Mouse (Mus musculus): Measurements from ENCODE around the gene Fnip2. TPM values are rescaled to one million over a fixed set of nuclear protein-coding genes. Genes with fewer than 3 reads are reported as not detected.

The Fnip2 gene
- polyA plus RNA-seq, 1 experiment from 2014 or later = 4.7 TPM

DNA sequence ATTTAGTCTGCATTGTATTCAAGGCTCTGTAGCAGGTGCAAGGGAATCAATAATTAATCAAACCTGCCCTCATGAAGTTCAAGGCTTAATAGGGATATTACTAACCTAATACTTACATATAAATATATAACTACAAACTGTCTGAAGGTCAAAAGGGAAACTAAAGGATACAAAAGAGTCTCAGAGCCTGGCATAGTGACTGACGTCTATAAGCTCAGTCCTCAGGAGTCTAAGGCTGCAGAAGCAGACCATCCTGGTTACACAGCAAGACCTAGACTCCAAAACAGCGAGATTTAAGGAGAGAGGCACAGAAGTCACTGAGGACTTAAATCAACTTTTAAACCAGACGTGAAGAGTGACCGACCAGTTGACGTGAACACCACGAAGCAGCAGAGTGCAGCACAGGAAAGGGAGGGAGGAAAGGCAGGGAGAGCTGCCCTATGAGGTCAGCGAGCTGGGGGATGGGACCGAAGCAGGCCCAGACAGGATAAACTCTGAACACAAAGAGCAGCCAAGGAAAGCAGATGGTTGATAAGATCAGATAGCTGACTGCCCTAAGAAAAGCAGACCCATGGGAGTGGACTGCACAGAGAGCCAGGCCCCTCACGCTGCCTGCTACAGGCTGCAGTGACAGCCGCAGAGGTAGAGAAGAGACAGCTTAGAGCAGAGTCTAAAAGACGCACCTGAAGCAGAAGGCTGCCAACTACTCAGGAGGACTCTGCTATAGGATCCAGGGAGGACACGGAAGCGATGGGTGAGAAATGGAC, 48.7 kb downstream of the Fnip2 start:
- ATAC-seq (ENCODE audit: insufficient number of reproducible peaks, insufficient read depth, low FRiP score, low TSS enrichment, low read depth) = no peak
- H3K9ac ChIP-seq = peak overlapping the region; percentile 54
- WGBS = 30% methylated on average over 13 of the region's 13 CpGs

DNA sequence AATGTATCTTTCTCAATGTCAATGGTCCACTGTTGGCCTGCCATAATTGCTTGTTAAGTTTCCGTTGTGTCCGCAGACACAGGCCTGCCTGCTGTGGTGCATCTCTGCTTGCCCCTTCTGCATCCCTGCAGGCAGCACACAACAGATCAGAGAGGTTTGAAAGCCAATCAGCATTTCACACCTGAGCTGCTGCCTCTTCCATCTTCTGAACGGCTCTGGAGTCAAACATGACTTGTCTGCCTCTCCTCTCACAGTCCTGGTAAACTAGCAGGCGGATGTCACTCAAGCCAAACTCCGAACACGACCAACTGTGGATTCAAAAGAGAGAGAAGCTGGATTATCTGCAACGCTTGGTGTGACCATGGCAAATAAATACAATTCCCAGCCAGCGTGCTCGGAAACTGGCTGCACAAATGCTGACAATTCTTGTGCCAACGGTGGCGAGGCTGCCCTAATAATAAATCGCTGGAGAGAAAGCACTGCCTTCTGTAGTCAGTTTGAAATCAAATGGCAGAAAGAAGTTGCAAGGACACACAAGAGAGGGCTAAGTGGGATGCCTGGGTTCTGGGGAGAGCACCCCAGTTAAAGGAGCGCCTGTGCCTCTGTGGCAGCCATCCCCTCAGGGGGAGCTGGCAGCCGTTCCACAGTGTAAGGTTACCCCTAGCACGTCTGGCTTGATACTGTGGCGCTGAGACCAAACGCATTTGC, 49.6 kb downstream of the Fnip2 start:
- Histone ChIP-seq H3K4me3 (no peak overlapping the region), H3K36me3 (peaks cover 3% of the 10 kb centered on the region; the same call in 1 of the 2 replicates), H3K27me3 (no peaks in the 10 kb centered on the region), H3K4me2 (no peak overlapping the region), H3K9ac (no peak overlapping the region), H3K9me3 (no peaks in the 10 kb centered on the region), H3K4me1 (peaks cover 22% of the 10 kb centered on the region), H3K27ac (no peak overlapping the region)
- WGBS = 57% methylated on average over 17 of the region's 17 CpGs
- no peak for ATAC-seq (ENCODE audit: insufficient number of reproducible peaks, insufficient read depth, low FRiP score, low TSS enrichment, low read depth)

More for the DNA sequence above, 48.7 kb downstream of the Fnip2 start:
- no peak overlapping the region for H3K27ac ChIP-seq
- no peaks in the 10 kb centered on the region for H3K27me3 ChIP-seq
- H3K9me3 ChIP-seq = no peaks in the 10 kb centered on the region
- H3K4me3 ChIP-seq = no peak overlapping the region
- H3K4me2 ChIP-seq = no peak overlapping the region
- H3K36me3 ChIP-seq = peaks cover 3% of the 10 kb centered on the region; the same call in 1 of the 2 replicates
- H3K4me1 ChIP-seq = peaks cover 22% of the 10 kb centered on the region

DNA sequence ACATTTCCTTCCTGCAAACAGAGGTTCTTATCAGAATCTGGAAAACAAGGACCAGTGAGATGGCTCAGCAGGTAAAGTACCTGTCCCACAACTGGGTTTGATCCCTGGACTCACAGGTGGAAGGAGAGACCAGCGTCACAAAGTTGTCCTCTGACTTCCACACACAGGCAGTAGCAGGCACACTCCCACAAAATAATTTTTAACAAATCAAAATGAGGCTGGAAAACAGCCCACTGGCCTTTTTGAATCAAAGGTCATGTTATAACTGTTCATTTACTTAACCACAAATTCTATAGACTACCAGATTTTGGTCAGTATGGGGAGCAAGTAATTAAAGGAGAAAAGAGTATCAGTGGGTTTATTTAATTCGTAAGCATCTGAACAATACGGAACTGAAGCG, 50.6 kb downstream of the Fnip2 start:
- no peak overlapping the region for H3K4me2 ChIP-seq
- H3K4me3 ChIP-seq = no peak overlapping the region
- no peak overlapping the region for H3K9ac ChIP-seq
- 91% methylated on average over 4 of the region's 4 CpGs for WGBS
- no peaks in the 10 kb centered on the region for H3K27me3 ChIP-seq
- peaks cover 22% of the 10 kb centered on the region for H3K4me1 ChIP-seq
- no peak for ATAC-seq (ENCODE audit: insufficient number of reproducible peaks, insufficient read depth, low FRiP score, low TSS enrichment, low read depth)
- H3K36me3 ChIP-seq = peaks cover 3% of the 10 kb centered on the region; the same call in 1 of the 2 replicates
- no peaks in the 10 kb centered on the region for H3K9me3 ChIP-seq
- no peak overlapping the region for H3K27ac ChIP-seq

DNA sequence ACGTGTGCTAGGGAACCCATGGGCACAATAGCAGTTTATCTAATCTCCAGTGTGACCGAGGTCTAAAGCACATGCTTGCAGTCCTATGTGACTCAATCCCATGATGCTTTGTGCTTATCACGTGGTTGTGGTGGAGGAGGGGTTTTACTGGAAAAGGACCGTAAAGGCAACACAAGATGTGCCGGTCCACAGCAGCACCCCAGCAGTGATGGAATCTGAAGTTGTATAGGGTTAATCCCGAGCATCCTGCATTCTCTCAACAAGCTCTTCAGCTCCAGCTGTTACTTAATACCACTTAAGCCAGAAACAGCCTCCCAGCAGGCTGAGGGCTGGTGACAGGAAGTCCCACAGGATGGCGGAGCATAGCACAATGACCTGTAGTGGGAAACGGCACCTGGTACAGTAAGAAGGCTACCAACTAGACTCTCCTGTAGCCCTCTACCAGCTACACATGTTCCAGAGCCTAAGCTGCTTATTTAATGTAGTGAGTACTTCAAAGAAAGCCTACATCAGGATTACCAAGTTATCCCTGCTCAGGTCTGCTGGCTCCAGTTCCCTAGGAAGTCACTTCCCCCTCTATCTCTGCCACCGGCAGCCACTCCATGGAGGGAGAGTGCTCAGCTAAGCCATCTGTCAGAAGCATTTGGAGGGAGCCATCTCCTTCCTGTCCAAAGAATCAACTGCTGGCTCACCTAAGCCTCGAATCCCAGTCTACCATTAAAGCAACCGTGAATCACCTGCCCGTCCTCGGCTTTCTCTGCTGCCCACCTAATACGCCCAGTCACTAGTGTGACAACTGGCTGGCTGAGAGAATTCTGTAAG, 51.3 kb downstream of the Fnip2 start:
- WGBS = 65% methylated on average over 14 of the region's 14 CpGs
- H3K9me3 ChIP-seq = no peaks in the 10 kb centered on the region
- 0 out of 2 replicates have a peak, but pooled peaks have one; percentile 23 for ATAC-seq (ENCODE audit: insufficient number of reproducible peaks, insufficient read depth, low FRiP score, low TSS enrichment, low read depth)
- no peak overlapping the region for H3K9ac ChIP-seq
- no peak overlapping the region for H3K4me2 ChIP-seq
- peaks cover 3% of the 10 kb centered on the region; the same call in 1 of the 2 replicates for H3K36me3 ChIP-seq
- peaks cover 22% of the 10 kb centered on the region for H3K4me1 ChIP-seq
- no peak overlapping the region for H3K27ac ChIP-seq
- no peak overlapping the region for H3K4me3 ChIP-seq
- no peaks in the 10 kb centered on the region for H3K27me3 ChIP-seq

DNA sequence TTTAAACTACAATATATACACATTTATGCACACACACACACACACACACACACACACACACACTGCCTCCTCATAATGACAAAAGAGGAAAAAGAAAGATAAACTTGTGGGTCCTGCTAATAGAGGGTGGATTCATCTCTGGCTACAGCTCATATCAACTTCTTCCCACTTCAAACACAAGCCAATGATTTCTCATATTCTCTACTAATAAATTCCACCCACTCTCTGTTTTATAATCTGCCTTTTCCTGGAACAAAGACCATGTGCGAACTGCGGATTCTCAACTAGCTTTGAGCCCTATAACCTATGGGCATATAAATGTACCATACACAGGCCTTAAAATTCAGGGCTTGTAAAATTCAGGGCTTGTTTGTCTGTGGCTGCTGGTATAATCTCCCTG, 53.3 kb downstream of the Fnip2 start:
- ATAC-seq (ENCODE audit: insufficient number of reproducible peaks, insufficient read depth, low FRiP score, low TSS enrichment, low read depth) = no peak
- Histone ChIP-seq H3K4me3 (no peak overlapping the region), H3K9ac (no peak overlapping the region), H3K27me3 (no peaks in the 10 kb centered on the region), H3K4me1 (peaks cover 14% of the 10 kb centered on the region), H3K27ac (no peak overlapping the region), H3K9me3 (no peaks in the 10 kb centered on the region), H3K36me3 (peaks cover 3% of the 10 kb centered on the region; the same call in 1 of the 2 replicates), H3K4me2 (no peak overlapping the region)
- 80% methylated on average over 2 of the region's 2 CpGs for WGBS

DNA sequence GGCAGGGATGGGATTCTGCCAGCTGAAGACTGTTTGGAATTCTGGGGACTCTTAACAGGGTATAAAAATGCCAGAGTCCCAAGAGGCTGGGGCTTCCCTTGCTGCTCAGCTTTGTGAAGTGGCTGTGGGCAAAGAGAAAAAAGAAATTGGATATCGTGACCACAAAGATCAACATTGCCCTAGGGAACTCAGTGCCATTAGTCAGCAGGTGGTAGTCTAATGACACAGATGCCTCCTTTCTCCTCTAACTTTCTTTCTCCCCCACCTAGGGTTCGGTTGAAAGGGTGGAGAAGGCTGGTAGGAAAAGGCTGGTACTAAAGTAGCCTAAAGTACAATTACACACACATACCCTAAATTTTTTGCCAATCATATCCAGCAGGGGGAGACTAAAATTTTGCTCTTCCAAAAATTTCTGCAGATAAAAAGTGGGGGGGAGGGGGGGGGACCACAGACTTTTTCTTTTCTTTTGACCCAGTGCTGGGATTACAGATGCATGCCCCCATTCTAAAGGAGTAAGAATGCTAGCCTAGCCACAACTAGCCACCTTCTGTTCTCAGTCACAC, 66.3 kb downstream of the Fnip2 start:
- 87% methylated on average over 2 of the region's 2 CpGs for WGBS
- H3K9me3 ChIP-seq = no peaks in the 10 kb centered on the region
- no peaks in the 10 kb centered on the region for H3K27me3 ChIP-seq
- H3K4me3 ChIP-seq = no peak overlapping the region
- H3K9ac ChIP-seq = no peak overlapping the region
- no peak for ATAC-seq (ENCODE audit: insufficient number of reproducible peaks, insufficient read depth, low FRiP score, low TSS enrichment, low read depth)
- H3K27ac ChIP-seq = no peak overlapping the region
- no peak overlapping the region for H3K4me2 ChIP-seq
- H3K36me3 ChIP-seq = peaks cover 33% of the 10 kb centered on the region
- no peaks in the 10 kb centered on the region for H3K4me1 ChIP-seq

DNA sequence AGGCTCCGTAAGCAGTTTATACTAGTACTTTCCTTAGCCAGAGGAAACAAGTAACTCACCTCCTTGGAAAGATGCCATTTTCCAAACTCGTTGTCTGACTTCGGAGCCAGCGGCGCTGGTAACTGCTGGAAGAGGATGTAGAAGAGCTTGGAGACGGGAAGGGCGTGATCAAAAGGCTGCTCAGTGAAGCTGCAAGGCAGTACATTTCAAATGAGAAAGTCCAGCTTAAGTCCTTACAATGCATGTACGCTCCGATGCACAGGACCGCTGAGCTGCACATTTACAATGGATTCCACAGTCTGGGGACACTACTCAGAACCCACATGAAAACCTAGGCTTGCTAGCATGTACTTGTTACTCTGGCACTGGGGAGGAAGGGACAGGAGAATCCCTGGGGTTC, 67.3 kb downstream of the Fnip2 start:
- WGBS = 88% methylated on average over 10 of the region's 10 CpGs

DNA sequence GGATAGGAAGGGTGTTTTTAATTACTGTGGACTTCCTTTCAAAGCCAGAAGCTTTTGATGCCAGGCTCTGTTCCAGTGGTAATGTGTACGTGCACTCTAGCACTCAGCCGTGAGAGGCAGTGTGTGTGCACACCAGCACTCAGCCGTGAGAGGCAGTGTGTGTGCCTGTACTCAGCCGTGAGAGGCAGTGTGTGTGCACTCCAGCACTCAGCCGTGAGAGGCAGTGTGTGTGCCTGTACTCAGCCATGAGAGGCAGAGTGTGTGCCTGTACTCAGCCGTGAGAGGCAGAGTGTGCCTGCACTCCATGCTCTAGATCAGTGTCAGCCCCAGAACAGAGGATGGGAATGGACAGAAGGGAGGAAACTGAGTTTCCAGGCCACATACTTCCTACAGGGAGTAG, 70.9 kb downstream of the Fnip2 start:
- Histone ChIP-seq H3K9ac (no peak overlapping the region), H3K27ac (no peak overlapping the region), H3K4me2 (no peak overlapping the region), H3K4me1 (no peaks in the 10 kb centered on the region), H3K36me3 (peaks cover 51% of the 10 kb centered on the region), H3K9me3 (no peaks in the 10 kb centered on the region), H3K27me3 (no peaks in the 10 kb centered on the region), H3K4me3 (no peak overlapping the region)
- 54% methylated on average over 6 of the region's 6 CpGs for WGBS
- ATAC-seq (ENCODE audit: insufficient number of reproducible peaks, insufficient read depth, low FRiP score, low TSS enrichment, low read depth) = 0 out of 2 replicates have a peak, but pooled peaks have one; percentile 37

More for the DNA sequence above, 67.3 kb downstream of the Fnip2 start:
- Histone ChIP-seq H3K4me2 (no peak overlapping the region), H3K9ac (no peak overlapping the region), H3K9me3 (no peaks in the 10 kb centered on the region), H3K4me1 (no peaks in the 10 kb centered on the region), H3K36me3 (peaks cover 34% of the 10 kb centered on the region), H3K27me3 (no peaks in the 10 kb centered on the region), H3K4me3 (no peak overlapping the region), H3K27ac (no peak overlapping the region)
- no peak for ATAC-seq (ENCODE audit: insufficient number of reproducible peaks, insufficient read depth, low FRiP score, low TSS enrichment, low read depth)

DNA sequence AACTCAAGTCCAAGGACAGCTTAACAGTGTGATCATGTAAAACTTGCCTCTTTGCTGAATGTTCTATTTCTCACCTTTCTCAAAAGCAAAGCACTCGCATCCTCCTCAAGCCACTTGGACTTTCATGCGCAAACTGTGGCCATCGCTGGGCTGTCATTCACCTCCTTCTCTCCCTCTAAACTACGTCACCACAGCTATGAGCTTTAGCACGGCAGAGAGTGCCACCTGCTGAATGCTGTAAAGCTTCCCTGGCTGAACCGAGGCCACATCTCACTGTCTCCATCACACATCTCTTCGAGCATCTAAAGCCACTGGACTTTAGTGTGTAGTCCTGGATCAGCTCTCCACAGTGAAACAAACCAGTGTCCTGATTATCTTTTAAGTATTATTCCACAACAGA, 72.4 kb downstream of the Fnip2 start:
- peaks cover 44% of the 10 kb centered on the region for H3K36me3 ChIP-seq
- H3K4me2 ChIP-seq = no peak overlapping the region
- no peak overlapping the region for H3K27ac ChIP-seq
- H3K4me1 ChIP-seq = no peaks in the 10 kb centered on the region
- WGBS = 85% methylated on average over 7 of the region's 7 CpGs
- no peaks in the 10 kb centered on the region for H3K9me3 ChIP-seq
- no peak for ATAC-seq (ENCODE audit: insufficient number of reproducible peaks, insufficient read depth, low FRiP score, low TSS enrichment, low read depth)
- H3K27me3 ChIP-seq = no peaks in the 10 kb centered on the region
- no peak overlapping the region for H3K9ac ChIP-seq
- no peak overlapping the region for H3K4me3 ChIP-seq

DNA sequence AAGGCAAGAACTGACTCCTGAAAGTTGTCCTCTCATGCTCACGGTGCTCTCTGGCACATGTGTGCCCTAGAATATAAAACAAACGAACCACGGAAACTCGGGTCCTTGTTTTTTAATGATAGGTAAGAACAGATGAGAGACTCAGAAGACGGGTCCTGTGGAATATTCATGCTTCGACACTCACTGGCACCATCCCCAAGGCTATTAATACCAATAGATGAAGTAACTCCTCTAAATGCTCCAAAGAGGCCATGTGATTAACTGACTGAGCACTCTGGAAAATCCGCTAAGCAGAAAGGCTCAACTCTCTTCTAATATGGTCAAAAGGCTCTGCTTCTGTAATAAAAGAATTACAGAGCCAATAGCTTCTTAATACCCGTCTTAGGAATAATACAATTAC, 73.6 kb downstream of the Fnip2 start:
- no peak overlapping the region for H3K4me2 ChIP-seq
- ATAC-seq (ENCODE audit: insufficient number of reproducible peaks, insufficient read depth, low FRiP score, low TSS enrichment, low read depth) = no peak

DNA sequence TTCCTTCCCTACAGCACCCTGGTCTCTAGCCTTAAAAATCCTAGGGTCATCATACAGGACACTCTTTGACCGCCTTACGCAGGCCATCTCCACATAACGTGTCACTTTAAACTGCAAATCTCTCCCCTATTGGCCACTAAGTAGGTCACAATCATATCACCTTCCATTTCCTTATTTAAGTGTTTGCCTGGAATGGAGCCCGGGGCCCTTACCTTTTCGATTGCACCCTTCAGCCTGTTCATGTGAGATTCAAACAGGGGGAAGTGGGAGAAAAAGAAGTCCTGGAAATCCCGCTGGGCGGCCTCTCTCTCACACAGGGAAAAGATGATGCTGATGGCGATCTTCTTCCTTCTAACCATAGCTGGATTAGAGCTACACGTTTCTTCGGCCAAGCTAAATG, 74.5 kb downstream of the Fnip2 start:
- H3K4me2 ChIP-seq = no peak overlapping the region
- H3K27ac ChIP-seq = no peak overlapping the region
- H3K9ac ChIP-seq = no peak overlapping the region
- no peak for ATAC-seq (ENCODE audit: insufficient number of reproducible peaks, insufficient read depth, low FRiP score, low TSS enrichment, low read depth)
- H3K27me3 ChIP-seq = no peaks in the 10 kb centered on the region
- H3K4me3 ChIP-seq = no peak overlapping the region
- peaks cover 40% of the 10 kb centered on the region for H3K36me3 ChIP-seq
- 92% methylated on average over 10 of the region's 10 CpGs for WGBS
- H3K4me1 ChIP-seq = no peaks in the 10 kb centered on the region
- no peaks in the 10 kb centered on the region for H3K9me3 ChIP-seq

More for the DNA sequence above, 73.6 kb downstream of the Fnip2 start:
- no peaks in the 10 kb centered on the region for H3K9me3 ChIP-seq
- WGBS = 87% methylated on average over 8 of the region's 8 CpGs
- no peaks in the 10 kb centered on the region for H3K4me1 ChIP-seq
- H3K4me3 ChIP-seq = no peak overlapping the region
- H3K9ac ChIP-seq = no peak overlapping the region
- no peaks in the 10 kb centered on the region for H3K27me3 ChIP-seq
- H3K27ac ChIP-seq = no peak overlapping the region
- H3K36me3 ChIP-seq = peaks cover 36% of the 10 kb centered on the region

All from embryonic facial prominence, embryonic 13.5 days (tissue).